Mouse (Mus musculus): ENCODE measurements around the gene Rnf157.

GRCm38 (mm10) chr11:116400560-116400959 is 12.3 kb downstream of the Rnf157 start:
- TF ChIP-seq CTCF (IDR thresholded peaks at IDR 0.05; ENCODE audit: extremely low read depth, insufficient read length, insufficient replicate concordance, low read depth, low read length) (no peak), POLR2A (IDR thresholded peaks at IDR 0.05; ENCODE audit: low read depth, low read length) (no peak)
